Mouse (Mus musculus): ENCODE results near the gene Ndufv1.

DNA sequence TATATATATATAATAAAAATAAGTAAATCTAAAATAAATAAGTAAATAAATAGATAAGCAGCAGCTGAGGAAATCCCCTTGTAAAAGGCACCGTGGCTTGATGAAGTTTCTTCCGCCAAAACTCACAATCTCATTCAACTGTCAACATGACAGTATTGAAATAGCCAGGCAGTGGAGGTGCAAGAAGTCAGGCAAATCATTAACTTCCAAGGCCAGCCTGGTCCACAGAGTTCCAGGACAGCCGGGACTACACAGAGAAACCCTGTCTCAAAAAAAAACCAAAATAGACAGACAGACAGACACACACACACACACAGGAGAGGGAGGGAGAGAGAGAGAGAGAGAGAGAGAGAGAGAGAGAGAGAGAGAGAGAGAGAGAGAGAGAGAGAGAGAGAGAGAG lies 20.7 kb upstream of the Ndufv1 start:
- TF ChIP-seq POLR2A (IDR thresholded peaks at IDR 0.05; ENCODE audit: borderline replicate concordance, low read depth, low read length) = no peak
- TF ChIP-seq CTCF (IDR thresholded peaks at IDR 0.05; ENCODE audit: low read depth, low read length) = no peak

Data from bone marrow macrophage, adult 2 months (primary cell).